Comparison of ENCODE assay signal across 7 mouse cellular contexts in the genomic region with DNA sequence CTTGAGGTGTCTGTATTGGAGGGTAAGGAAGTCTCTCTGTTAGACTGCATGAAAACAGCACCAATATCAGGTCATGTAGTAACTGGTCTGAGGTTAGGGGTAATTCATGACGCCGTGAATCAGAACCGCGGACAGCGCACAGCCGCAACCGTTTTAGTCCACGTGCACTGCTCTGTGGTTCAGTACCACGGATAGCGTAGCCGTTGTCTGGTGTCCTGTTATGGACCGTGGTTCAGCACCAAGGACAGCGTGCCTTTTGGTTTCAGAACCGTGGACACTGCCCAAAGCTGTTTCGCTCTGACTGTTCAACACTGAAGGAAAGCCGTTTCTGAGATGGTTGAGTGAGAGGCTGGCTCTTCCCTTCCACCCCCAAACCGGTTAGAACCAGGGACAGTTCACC. TPM values are rescaled to one million over a fixed set of nuclear protein-coding genes. Genes with fewer than 3 reads are reported as not detected.
A peak's percentile ranks its signal among the peaks of the same experiment; 100 is the strongest.
DNase-seq lines count a peak whose midpoint lies in the region; ATAC-seq and TF ChIP-seq lines count a peak whose summit lies in the region.

A gene (plus strand): TSS at position 235 of the 400 bp plus-strand sequence.

- WGBS in embryonic facial prominence, embryonic 14.5 days: under 1% methylated on average over 17 of the region's 17 CpGs
- under 1% methylated on average over 17 of the region's 17 CpGs for WGBS in kidney, adult 2 months
- 2% methylated on average over 17 of the region's 17 CpGs for WGBS in limb, embryonic 11.5 days
- WGBS in midbrain, embryonic 14.5 days: under 1% methylated on average over 17 of the region's 17 CpGs

- H3K4me1 ChIP-seq in embryonic facial prominence, embryonic 14.5 days (ENCODE audit: control insufficient read depth, insufficient read depth, low read length): no peaks in the 10 kb centered on the region
- no peaks in the 10 kb centered on the region for H3K4me1 ChIP-seq in kidney, adult 2 months (ENCODE audit: control insufficient read depth, insufficient read depth, low read length)
- H3K4me1 ChIP-seq in limb, embryonic 11.5 days (ENCODE audit: control insufficient read depth, insufficient read depth, low read length): no peaks in the 10 kb centered on the region
- H3K4me1 ChIP-seq in midbrain, embryonic 14.5 days (ENCODE audit: control insufficient read depth, insufficient read depth, low read length): no peaks in the 10 kb centered on the region

- no peak within 1 kb of the TSS for H3K27ac ChIP-seq in embryonic facial prominence, embryonic 14.5 days (replicated peaks; ENCODE audit: low read depth, low read length)
- H3K27ac ChIP-seq in kidney, adult 2 months (ENCODE audit: insufficient read depth, low read depth, low read length): no peak within 1 kb of the TSS
- H3K27ac ChIP-seq in limb, embryonic 11.5 days (replicated peaks; ENCODE audit: low read depth, low read length): no peak within 1 kb of the TSS
- H3K27ac ChIP-seq in midbrain, embryonic 14.5 days (replicated peaks; ENCODE audit: low read depth, low read length): no peak within 1 kb of the TSS

- no peak within 1 kb of the TSS for H3K9ac ChIP-seq in embryonic facial prominence, embryonic 14.5 days (ENCODE audit: low read depth, low read length)
- H3K9ac ChIP-seq in limb, embryonic 11.5 days (ENCODE audit: low read length): no peak within 1 kb of the TSS
- H3K9ac ChIP-seq in midbrain, embryonic 14.5 days (replicated peaks; ENCODE audit: low read length): no peak within 1 kb of the TSS

- H3K9me3 ChIP-seq in embryonic facial prominence, embryonic 14.5 days (ENCODE audit: control insufficient read depth, low read length): no peaks in the 10 kb centered on the region
- no peaks in the 10 kb centered on the region for H3K9me3 ChIP-seq in limb, embryonic 11.5 days (ENCODE audit: control insufficient read depth, low read length)
- H3K9me3 ChIP-seq in midbrain, embryonic 14.5 days (ENCODE audit: control insufficient read depth, low read length): no peaks in the 10 kb centered on the region

- no peak within 1 kb of the TSS for H3K4me2 ChIP-seq in embryonic facial prominence, embryonic 14.5 days (ENCODE audit: low read depth, low read length)
- H3K4me2 ChIP-seq in limb, embryonic 11.5 days (ENCODE audit: low read depth, severe bottlenecking): no peak within 1 kb of the TSS
- no peak within 1 kb of the TSS for H3K4me2 ChIP-seq in midbrain, embryonic 14.5 days (ENCODE audit: low read length)

- peak; percentile 97 for ATAC-seq in embryonic facial prominence, embryonic 14.5 days (ENCODE audit: low read depth)
- ATAC-seq in limb, embryonic 11.5 days (ENCODE audit: insufficient number of reproducible peaks, low FRiP score, low TSS enrichment, low read depth): peak; percentile 87
- no peak; the same call in 1 of the 2 replicates for ATAC-seq in midbrain, embryonic 14.5 days (ENCODE audit: low FRiP score, low TSS enrichment)

- H3K27me3 ChIP-seq in embryonic facial prominence, embryonic 14.5 days (replicated peaks; ENCODE audit: control insufficient read depth, insufficient read depth, low read length): no peaks in the 10 kb centered on the region
- H3K27me3 ChIP-seq in kidney, adult 2 months (replicated peaks; ENCODE audit: control insufficient read depth, insufficient read depth, low read length): no peaks in the 10 kb centered on the region
- no peaks in the 10 kb centered on the region for H3K27me3 ChIP-seq in limb, embryonic 11.5 days (ENCODE audit: control insufficient read depth, insufficient read depth, low read length)
- H3K27me3 ChIP-seq in midbrain, embryonic 14.5 days (ENCODE audit: control insufficient read depth, insufficient read depth, low read length): no peaks in the 10 kb centered on the region

- H3K36me3 ChIP-seq in embryonic facial prominence, embryonic 14.5 days (ENCODE audit: control insufficient read depth, insufficient read depth, low read length): no peaks in the 10 kb centered on the region
- H3K36me3 ChIP-seq in kidney, adult 2 months (ENCODE audit: control insufficient read depth, insufficient read depth, low read length): no peaks in the 10 kb centered on the region
- no peaks in the 10 kb centered on the region for H3K36me3 ChIP-seq in limb, embryonic 11.5 days (ENCODE audit: control insufficient read depth, insufficient read depth, low read length)
- 0 out of 2 replicates have a peak, but pooled peaks cover 3% of the 10 kb centered on the region for H3K36me3 ChIP-seq in midbrain, embryonic 14.5 days (ENCODE audit: control insufficient read depth, insufficient read depth, low read length)

- DNase-seq in adrenal gland, adult 18-20 months (ENCODE audit: low spot score in 2 of 2): peak; percentile 88 to 92
- peak; percentile 97 for DNase-seq in embryonic facial prominence, embryonic 14.5 days (ENCODE audit: low spot score)
- peak; percentile 91 for DNase-seq in heart, adult 8-10 months (ENCODE audit: low spot score)
- DNase-seq in kidney, adult 2 months: peak; percentile 97
- DNase-seq in limb, embryonic 11.5 days (ENCODE audit: low spot score): peak; percentile 99
- peak; percentile 84 for DNase-seq in midbrain, embryonic 14.5 days
- DNase-seq in spleen, postnatal 10 days (ENCODE audit: low spot score in 2 of 2): peak; percentile 37 to 86

- TF ChIP-seq CTCF in kidney, adult 2 months (conservative IDR thresholded peaks at IDR 0.05; ENCODE audit: insufficient read depth, insufficient read length, low read depth, low read length): peak; percentile 50; the same call in 1 of the 2 replicates

- no peak within 1 kb of the TSS for H3K4me3 ChIP-seq in embryonic facial prominence, embryonic 14.5 days (ENCODE audit: low read depth, low read length)
- H3K4me3 ChIP-seq in kidney, adult 2 months (ENCODE audit: insufficient read depth, low read depth, low read length): no peak within 1 kb of the TSS
- no peak within 1 kb of the TSS for H3K4me3 ChIP-seq in limb, embryonic 11.5 days (ENCODE audit: low read depth, low read length)
- H3K4me3 ChIP-seq in midbrain, embryonic 14.5 days (replicated peaks; ENCODE audit: low read depth, low read length): no peak within 1 kb of the TSS

- no peak for TF ChIP-seq POLR2A in kidney, adult 2 months (IDR thresholded peaks at IDR 0.05; ENCODE audit: low read depth, low read length)

RNA-seq across cellular contexts. Expression of the gene that starts here (rescaled TPM):
- not detected for total RNA-seq in adrenal gland, adult 18-20 months (2021)
- polyA plus RNA-seq in embryonic facial prominence, embryonic 14.5 days (2014; fragmentation: Nextera tagmentation; extraction: Ambion mirVana): not detected in 2 replicates
- not detected for total RNA-seq in heart, adult 8-10 months (2022)
- not detected in 2 replicates for polyA plus RNA-seq in kidney, adult 2 months (2012; rRNA removed)
- polyA plus RNA-seq in limb, embryonic 11.5 days (2014; fragmentation: Nextera tagmentation; extraction: Ambion mirVana): not detected in 2 replicates
- polyA plus RNA-seq in midbrain, embryonic 14.5 days (2014; fragmentation: Nextera tagmentation; extraction: Ambion mirVana): not detected in 2 replicates

Comparison
In these comparisons a context has a peak if more than half of its experiments do, and no peak if none do; other contexts are left out.
1. Peak in DNase-seq in adrenal gland, adult 18-20 months; RNA of the gene not detected or under 1 TPM.
2. Peak in DNase-seq and ATAC-seq in embryonic facial prominence, embryonic 14.5 days; RNA of the gene not detected or under 1 TPM.
3. Peak in DNase-seq in heart, adult 8-10 months; RNA of the gene not detected or under 1 TPM.
4. Peak in DNase-seq in kidney, adult 2 months; RNA of the gene not detected or under 1 TPM.
5. Peak in DNase-seq and ATAC-seq in limb, embryonic 11.5 days; RNA of the gene not detected or under 1 TPM.
6. Peak in DNase-seq in midbrain, embryonic 14.5 days; RNA of the gene not detected or under 1 TPM.